Mouse (Mus musculus): Measurements from ENCODE around the gene Fancc.

The Fancc gene

DNA sequence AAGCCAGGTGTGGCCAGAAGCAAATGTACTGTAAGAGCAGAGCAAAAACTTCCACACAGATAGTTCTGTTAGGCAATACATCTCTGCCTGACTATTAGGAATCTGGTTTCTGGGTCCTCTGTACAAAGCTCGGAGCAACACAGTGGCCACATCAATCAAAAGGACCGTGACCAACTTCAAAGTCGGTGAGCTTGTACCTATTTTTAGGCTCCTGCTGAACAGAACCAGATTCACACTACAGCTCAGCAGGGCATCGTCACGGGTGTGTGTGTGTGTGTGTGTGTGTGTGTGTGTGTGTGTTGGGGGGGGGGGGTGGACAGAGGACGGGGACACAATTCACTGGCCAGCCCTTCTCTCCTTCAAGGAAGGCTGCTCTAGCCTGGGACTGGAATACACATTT is 15.3 kb upstream of the Fancc start:
- Histone ChIP-seq H3K27me3 (ENCODE audit: insufficient read depth, low read length) (no peaks in the 10 kb centered on the region), H3K4me3 (replicated peaks; ENCODE audit: low read length) (no peak overlapping the region), H3K36me3 (ENCODE audit: insufficient read depth, low read length) (peaks cover 97% of the 10 kb centered on the region), H3K4me1 (replicated peaks; ENCODE audit: low read depth, low read length) (peaks cover 86% of the 10 kb centered on the region), H3K9me3 (ENCODE audit: low read length) (no peaks in the 10 kb centered on the region)
- no peak for TF ChIP-seq CTCF (conservative IDR thresholded peaks at IDR 0.05; ENCODE audit: low read length)
- no peak for TF ChIP-seq NANOG (IDR thresholded peaks at IDR 0.05; ENCODE audit: borderline replicate concordance, low read length)
- no peak for TF ChIP-seq POU5F1 (IDR thresholded peaks at IDR 0.05; ENCODE audit: borderline replicate concordance, low read length)

DNA sequence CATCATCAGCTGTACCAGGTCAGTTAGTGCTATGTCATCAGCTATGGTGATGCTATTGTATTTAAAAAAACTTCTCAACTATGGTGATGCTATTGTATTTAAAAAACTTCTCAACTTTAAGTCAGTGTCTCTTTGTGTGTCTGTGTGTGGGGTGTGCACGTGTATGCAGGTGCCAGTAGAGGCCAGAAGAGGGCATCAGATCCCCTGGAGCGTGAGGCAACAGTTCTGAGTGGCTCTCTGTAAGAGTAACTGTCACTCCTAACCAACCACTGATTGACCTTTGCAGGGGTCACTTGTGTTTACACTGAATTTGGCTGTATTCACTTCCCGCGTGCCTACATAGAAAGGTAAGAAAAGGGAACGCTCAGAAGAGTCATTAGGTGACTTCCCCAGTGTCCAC is 10.7 kb upstream of the Fancc start:
- H3K27me3 ChIP-seq (ENCODE audit: insufficient read depth, low read length) = no peaks in the 10 kb centered on the region
- H3K36me3 ChIP-seq (ENCODE audit: insufficient read depth, low read length) = peaks cover 57% of the 10 kb centered on the region
- peaks cover 53% of the 10 kb centered on the region for H3K4me1 ChIP-seq (replicated peaks; ENCODE audit: low read depth, low read length)
- H3K9me3 ChIP-seq (ENCODE audit: low read length) = no peaks in the 10 kb centered on the region
- TF ChIP-seq CTCF (conservative IDR thresholded peaks at IDR 0.05; ENCODE audit: low read length) (peak; percentile 30), NANOG (IDR thresholded peaks at IDR 0.05; ENCODE audit: borderline replicate concordance, low read length) (no peak)
- no peak overlapping the region for H3K4me3 ChIP-seq (replicated peaks; ENCODE audit: low read length)

DNA sequence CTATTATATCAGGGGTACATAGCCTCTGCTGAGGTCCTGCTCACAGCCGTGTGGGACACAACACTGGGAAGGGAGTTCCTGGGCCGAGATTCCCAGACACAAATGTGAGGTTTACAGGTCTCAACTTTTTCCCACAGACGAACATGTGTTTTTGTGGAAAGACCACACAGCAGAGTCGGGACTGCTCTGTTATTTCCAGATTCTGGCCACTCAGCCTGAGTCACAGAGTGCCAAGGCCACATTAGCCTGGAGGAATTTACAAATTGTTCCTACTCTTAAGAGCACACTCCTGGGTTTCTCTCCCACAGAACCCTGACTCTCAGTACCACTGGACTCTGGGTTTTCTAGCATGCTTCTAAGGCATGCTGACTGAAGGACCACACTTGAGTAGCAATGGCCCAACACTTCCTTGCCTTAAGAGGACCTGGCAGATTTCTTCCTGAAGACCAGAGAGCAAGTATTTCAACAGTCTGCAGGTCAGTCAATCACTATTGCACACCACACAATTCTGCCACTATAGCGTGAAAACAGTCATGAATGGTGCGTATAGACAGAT is 10.0 kb upstream of the Fancc start:
- Histone ChIP-seq H3K4me1 (replicated peaks; ENCODE audit: low read depth, low read length) (peaks cover 45% of the 10 kb centered on the region), H3K4me3 (replicated peaks; ENCODE audit: low read length) (no peak overlapping the region), H3K9me3 (ENCODE audit: low read length) (no peaks in the 10 kb centered on the region), H3K36me3 (ENCODE audit: insufficient read depth, low read length) (peaks cover 50% of the 10 kb centered on the region), H3K27me3 (ENCODE audit: insufficient read depth, low read length) (no peaks in the 10 kb centered on the region)
- TF ChIP-seq CTCF (conservative IDR thresholded peaks at IDR 0.05; ENCODE audit: low read length) (no peak), NANOG (IDR thresholded peaks at IDR 0.05; ENCODE audit: borderline replicate concordance, low read length) (no peak), POU5F1 (IDR thresholded peaks at IDR 0.05; ENCODE audit: borderline replicate concordance, low read length) (no peak)

DNA sequence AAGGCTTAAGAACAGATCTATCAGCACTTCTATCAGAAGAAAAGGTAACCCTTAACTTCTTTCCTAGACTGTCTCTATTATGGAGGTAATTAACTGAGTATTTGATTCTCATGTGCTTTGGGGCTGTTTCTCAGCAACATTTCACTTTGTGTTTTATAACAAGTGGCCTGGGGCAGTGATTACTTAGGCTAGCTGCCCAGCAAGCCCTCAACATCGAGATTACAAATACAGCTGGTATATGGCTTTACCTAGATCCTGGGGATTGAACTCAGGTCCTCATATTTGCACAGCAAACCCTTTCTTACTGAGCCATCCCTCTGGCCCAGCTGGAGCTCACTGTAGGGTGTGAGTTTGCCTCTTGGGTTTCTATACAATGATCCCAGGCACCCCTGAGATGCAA is 9.3 kb upstream of the Fancc start:
- TF ChIP-seq POU5F1 (IDR thresholded peaks at IDR 0.05; ENCODE audit: borderline replicate concordance, low read length) (no peak), CTCF (conservative IDR thresholded peaks at IDR 0.05; ENCODE audit: low read length) (no peak), NANOG (IDR thresholded peaks at IDR 0.05; ENCODE audit: borderline replicate concordance, low read length) (no peak)

DNA sequence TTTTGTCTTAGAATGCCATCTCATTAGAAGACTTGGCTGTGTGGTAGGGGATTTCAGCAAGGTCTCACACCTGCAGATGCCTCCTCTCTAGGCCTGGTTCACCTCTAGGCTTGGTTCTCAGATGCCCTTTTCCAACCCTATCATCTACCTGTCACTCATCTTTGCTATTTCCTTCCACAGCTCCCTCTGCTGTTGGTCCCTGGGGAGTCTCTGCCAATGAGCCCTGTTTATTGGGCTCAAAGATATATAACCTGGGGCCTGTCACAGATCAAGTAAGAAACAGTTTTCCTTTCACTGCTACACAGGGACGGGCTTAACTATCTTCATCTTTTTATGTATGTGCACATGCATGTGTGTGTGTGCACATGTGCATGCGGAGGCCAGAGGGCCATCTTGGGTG is 5.3 kb upstream of the Fancc start:
- H3K9me3 ChIP-seq (ENCODE audit: low read length) = no peaks in the 10 kb centered on the region
- H3K4me3 ChIP-seq (replicated peaks; ENCODE audit: low read length) = no peak overlapping the region
- H3K27me3 ChIP-seq (ENCODE audit: insufficient read depth, low read length) = no peaks in the 10 kb centered on the region
- TF ChIP-seq CTCF (conservative IDR thresholded peaks at IDR 0.05; ENCODE audit: low read length) (no peak), NANOG (IDR thresholded peaks at IDR 0.05; ENCODE audit: borderline replicate concordance, low read length) (no peak), POU5F1 (IDR thresholded peaks at IDR 0.05; ENCODE audit: borderline replicate concordance, low read length) (no peak)
- peaks cover 10% of the 10 kb centered on the region for H3K4me1 ChIP-seq (replicated peaks; ENCODE audit: low read depth, low read length)
- peaks cover 6% of the 10 kb centered on the region for H3K36me3 ChIP-seq (ENCODE audit: insufficient read depth, low read length)

More for the DNA sequence above, 9.3 kb upstream of the Fancc start:
- no peak overlapping the region for H3K4me3 ChIP-seq (replicated peaks; ENCODE audit: low read length)
- H3K36me3 ChIP-seq (ENCODE audit: insufficient read depth, low read length) = peaks cover 43% of the 10 kb centered on the region
- H3K4me1 ChIP-seq (replicated peaks; ENCODE audit: low read depth, low read length) = peaks cover 38% of the 10 kb centered on the region
- H3K27me3 ChIP-seq (ENCODE audit: insufficient read depth, low read length) = no peaks in the 10 kb centered on the region
- H3K9me3 ChIP-seq (ENCODE audit: low read length) = no peaks in the 10 kb centered on the region

DNA sequence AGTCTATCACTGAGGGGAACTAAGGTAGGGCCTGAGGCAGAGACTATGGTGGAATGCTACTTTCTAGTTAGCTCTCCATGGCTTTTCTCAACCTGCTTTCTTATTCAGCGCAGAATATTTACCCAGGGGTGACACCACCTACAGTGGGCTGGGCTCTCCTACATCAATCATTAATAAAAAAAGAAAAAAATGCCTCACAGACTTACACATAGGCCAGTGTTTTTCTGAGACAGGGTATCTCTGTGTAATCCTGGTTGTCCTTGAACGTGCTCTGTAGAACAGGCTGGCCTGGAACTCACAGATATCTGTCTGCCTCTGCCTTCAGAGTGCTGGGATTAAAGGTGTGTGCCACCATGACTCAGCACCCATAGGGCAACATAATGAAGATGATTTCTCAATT is 2.4 kb upstream of the Fancc start:
- Histone ChIP-seq H3K9me3 (ENCODE audit: low read length) (no peaks in the 10 kb centered on the region), H3K4me3 (replicated peaks; ENCODE audit: low read length) (no peak overlapping the region), H3K36me3 (ENCODE audit: insufficient read depth, low read length) (no peaks in the 10 kb centered on the region), H3K4me1 (replicated peaks; ENCODE audit: low read depth, low read length) (peaks cover 20% of the 10 kb centered on the region), H3K27me3 (ENCODE audit: insufficient read depth, low read length) (peaks cover 9% of the 10 kb centered on the region)
- TF ChIP-seq POU5F1 (IDR thresholded peaks at IDR 0.05; ENCODE audit: borderline replicate concordance, low read length) (no peak), NANOG (IDR thresholded peaks at IDR 0.05; ENCODE audit: borderline replicate concordance, low read length) (no peak), CTCF (conservative IDR thresholded peaks at IDR 0.05; ENCODE audit: low read length) (no peak)

DNA sequence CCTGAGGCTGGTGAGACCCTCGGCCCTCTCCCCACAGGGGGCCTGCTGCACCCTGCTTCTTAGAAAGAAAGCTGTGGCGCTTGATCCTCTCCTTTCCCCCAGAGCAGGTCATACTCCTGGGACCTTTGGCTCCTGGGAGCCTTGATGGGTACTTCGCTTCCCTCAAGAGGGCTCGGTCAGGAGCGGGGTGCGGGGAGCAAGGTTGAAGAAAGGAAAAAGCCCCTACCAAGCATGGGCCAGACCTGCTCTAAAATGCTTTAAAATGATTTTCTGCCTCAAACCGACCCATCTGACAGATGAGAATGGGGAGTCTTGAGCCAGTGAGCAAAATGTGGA is 9.4 kb downstream of the Fancc start:
- Histone ChIP-seq H3K9me3 (ENCODE audit: low read length) (no peaks in the 10 kb centered on the region), H3K27me3 (ENCODE audit: insufficient read depth, low read length) (peaks cover 26% of the 10 kb centered on the region), H3K4me3 (replicated peaks; ENCODE audit: low read length) (no peak overlapping the region), H3K4me1 (replicated peaks; ENCODE audit: low read depth, low read length) (peaks cover 12% of the 10 kb centered on the region), H3K36me3 (ENCODE audit: insufficient read depth, low read length) (no peaks in the 10 kb centered on the region)
- TF ChIP-seq NANOG (IDR thresholded peaks at IDR 0.05; ENCODE audit: borderline replicate concordance, low read length) = no peak

DNA sequence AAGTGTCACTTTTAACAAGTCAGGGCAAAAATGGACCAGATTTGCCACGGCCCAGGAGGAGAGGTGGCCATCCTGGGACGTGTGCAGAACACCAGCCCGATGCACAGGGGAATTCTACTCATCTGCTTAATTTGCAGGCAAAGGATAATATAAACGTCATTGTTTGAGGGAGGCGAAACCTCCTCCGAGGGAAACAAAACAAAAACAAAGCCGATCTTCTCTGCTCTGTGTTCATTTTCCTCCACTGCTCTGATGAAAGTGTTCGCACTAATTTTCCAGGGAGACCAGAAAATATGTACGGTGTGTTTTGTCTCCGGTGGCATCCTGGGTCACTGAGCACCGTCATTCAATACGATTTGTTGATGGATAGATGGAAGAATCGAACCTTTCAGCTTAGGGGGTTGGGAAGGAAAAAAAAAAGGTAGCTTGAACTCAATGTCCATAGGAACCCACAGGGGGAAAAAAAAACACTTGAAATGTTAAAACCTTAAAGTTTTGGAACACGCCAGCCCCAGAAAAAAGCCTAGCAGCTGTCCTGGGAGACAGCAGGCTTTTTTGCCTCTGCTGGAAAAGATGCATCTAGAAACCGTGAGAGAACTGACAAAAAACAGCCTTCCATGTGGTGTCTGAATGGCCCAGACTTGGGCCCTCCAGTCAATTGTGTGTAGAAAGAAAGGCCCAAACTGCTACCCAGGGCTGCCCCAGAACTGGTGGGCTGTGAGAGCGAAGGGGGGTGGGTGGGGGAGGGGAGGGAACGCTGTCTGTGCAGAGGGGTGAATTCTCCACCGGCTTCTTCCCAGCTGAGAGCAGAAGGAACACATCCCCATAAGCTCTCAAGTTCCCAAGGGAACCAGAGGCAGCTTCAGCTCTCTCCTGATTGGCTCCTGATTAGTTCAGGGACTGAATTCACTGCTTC is 10.0 kb downstream of the Fancc start:
- TF ChIP-seq POU5F1 (IDR thresholded peaks at IDR 0.05; ENCODE audit: borderline replicate concordance, low read length) (no peak), CTCF (conservative IDR thresholded peaks at IDR 0.05; ENCODE audit: low read length) (no peak)
- Histone ChIP-seq H3K36me3 (ENCODE audit: insufficient read depth, low read length) (no peaks in the 10 kb centered on the region), H3K27me3 (ENCODE audit: insufficient read depth, low read length) (peaks cover 29% of the 10 kb centered on the region), H3K9me3 (ENCODE audit: low read length) (no peaks in the 10 kb centered on the region), H3K4me3 (replicated peaks; ENCODE audit: low read length) (no peak overlapping the region), H3K4me1 (replicated peaks; ENCODE audit: low read depth, low read length) (peaks cover 12% of the 10 kb centered on the region)

DNA sequence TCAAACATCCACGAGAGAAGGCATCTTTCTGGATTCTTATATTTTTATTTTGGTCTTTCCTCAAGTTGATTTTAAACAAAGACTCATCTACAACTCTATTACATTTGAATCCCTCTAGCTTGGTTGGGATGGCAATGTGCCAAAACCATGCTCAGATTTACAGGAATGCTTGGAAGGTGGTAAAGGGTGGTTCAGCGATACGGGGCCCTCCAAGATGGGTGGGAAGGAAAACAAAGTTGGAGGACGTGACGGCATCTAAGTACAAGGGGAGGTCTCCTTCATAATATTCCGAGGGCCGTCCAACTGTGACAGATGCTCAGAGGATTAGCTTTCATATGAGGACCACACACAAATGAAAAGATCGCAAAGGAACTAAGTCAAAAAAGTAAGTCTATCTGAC is 21.7 kb downstream of the Fancc start:
- Histone ChIP-seq H3K27me3 (ENCODE audit: insufficient read depth, low read length) (no peaks in the 10 kb centered on the region), H3K4me3 (replicated peaks; ENCODE audit: low read length) (no peak overlapping the region), H3K4me1 (replicated peaks; ENCODE audit: low read depth, low read length) (0 out of 2 replicates have a peak, but pooled peaks cover 4% of the 10 kb centered on the region), H3K9me3 (ENCODE audit: low read length) (no peaks in the 10 kb centered on the region), H3K36me3 (ENCODE audit: insufficient read depth, low read length) (no peaks in the 10 kb centered on the region)
- no peak for TF ChIP-seq NANOG (IDR thresholded peaks at IDR 0.05; ENCODE audit: borderline replicate concordance, low read length)
- no peak for TF ChIP-seq POU5F1 (IDR thresholded peaks at IDR 0.05; ENCODE audit: borderline replicate concordance, low read length)
- TF ChIP-seq CTCF (conservative IDR thresholded peaks at IDR 0.05; ENCODE audit: low read length) = no peak
